Mouse (Mus musculus) spleen, postnatal 10 days (tissue): ENCODE results near the gene Cdc42bpa.

Experiments used
- DNase-seq, 2 experiments: peaks; one replicate each; pipeline ENCODE4 v3.0.0; 2021 to 2022; ENCODE audit warnings: low spot score in 2 of 2

Gene Cdc42bpa

DNA sequence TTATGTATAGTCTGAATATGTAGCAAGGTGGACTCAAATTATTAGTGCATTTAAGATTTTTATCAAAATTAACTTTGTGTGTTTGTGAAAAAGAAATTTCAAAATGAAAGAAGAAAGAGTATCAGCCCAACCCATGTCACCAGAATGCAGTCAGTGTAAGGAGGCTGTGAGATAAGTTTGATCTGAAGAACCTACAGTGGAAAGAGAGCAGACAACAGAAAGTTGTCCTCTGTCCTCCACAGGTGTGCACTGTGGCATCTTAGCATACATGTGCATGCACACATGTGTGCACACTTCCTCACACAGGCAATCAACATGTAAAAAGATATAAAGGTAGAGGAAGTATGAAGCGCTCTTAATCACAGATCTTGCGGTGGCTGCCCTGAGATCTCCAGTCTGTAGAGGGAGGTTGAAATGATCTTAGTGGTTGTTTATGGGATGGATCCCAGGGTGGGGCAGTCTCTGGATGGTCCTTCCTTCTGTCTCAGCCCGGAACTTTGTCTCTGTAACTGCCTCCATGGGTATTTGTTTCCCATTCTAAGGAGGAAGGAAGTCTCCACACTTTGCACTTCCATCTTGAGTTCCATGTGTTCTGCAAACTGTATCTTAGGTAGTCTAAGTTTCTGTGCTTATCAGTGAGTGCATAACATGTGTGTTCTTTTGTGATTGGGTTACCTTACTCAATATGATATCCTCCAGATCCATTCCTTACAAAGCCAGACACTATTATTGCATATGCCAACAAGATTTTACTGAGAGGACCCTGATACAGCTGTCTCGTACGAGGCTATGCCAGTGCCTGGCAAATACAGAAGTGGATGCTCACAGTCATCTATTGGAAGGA is 71.7 kb downstream of the Cdc42bpa start:
- no peak for DNase-seq

DNA sequence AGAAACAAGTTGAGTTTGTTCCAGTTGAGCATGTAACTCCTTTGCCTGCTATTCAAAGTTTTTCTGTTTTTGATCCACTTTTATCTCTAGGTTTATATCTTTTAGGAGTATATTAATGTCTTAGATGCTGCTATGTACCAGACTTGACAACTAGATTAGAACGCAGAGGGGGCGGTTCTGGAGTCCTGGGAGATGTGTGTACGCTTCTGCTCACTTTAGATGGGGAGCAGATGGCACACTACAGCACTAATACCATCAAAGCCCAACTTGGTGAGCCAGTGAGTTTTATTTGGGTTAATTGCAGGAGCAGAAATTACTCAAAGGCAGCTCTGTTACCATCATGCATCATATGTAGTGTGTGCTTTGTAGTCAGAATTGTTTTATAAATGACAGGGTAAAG is 77.2 kb downstream of the Cdc42bpa start:
- DNase-seq = no peak

DNA sequence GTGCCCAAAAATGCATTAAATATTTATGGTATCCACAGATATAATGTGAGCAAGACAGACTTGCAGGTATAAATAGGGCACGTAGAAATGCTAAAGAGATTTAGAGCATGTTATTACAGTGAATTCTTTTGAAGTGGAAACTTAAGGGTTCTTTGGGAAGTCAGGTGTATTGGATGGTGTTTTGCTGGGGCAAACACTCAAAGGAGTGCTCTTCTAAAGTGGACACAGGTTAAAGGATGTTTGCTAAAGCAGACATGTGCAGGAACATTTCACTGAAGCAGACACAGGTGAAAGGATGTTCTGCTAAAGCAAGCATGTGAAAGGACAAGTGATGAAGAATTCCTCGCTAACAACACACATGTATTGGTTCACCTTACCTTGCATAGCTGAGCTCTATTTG is 83.9 kb downstream of the Cdc42bpa start:
- DNase-seq = no peak

DNA sequence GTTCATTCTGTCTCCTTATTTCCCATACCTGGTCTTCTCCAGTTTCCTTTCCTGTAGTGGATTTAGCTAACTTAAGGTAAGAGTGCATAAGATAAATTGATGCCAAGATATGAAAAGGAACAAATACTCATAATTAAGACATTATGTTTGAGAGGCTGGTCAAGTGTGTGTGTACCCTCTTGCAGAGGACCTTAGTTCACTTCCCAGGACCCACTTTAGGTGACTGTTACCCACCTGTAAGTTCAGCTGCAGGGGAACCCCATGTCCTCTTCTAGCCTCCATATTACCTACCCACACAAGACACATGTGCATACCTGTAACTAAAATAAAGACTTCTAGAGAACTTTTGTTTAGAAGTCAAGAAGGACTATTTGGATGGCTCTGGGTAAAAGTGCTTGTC is 84.9 kb downstream of the Cdc42bpa start:
- DNase-seq = no peak

DNA sequence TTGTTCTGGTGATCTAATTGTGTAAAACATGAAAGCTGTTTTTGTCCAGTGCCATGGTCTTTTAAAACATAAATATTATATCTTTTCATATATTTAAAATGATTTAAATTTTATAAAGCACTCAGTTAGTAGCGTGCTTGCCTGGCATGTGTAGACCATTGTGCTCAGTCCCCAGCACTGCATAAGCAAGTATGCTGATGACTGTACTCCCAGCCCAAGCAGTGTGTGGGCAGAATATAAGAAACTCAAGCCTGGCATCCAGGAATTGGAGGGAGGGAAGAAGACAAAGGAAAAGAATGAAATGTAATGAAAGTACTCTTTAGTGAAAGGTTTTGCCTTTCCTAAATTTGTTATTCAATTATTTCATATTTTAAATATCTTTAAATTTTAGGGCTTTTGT is 128.9 kb downstream of the Cdc42bpa start:
- DNase-seq = no peak

DNA sequence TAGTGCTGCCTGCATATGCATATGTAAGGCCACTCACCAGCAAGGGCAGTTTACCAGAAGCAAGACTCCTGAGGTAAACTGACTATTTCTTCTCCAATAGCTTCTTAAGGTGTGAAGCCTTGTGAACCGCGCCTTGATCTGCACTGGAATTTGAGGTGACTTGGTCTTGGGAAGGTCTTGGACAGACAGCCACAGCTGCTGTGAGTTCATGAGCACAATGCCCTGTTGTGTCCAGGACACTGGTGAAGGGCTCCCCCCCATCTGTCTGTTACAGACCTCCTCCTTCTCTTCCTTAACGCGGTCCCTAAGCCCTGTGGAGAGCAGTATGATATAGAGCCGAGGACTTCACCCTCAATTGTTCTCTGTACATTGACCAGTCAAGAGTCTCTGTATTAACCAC is 138.2 kb downstream of the Cdc42bpa start:
- DNase-seq = no peak

DNA sequence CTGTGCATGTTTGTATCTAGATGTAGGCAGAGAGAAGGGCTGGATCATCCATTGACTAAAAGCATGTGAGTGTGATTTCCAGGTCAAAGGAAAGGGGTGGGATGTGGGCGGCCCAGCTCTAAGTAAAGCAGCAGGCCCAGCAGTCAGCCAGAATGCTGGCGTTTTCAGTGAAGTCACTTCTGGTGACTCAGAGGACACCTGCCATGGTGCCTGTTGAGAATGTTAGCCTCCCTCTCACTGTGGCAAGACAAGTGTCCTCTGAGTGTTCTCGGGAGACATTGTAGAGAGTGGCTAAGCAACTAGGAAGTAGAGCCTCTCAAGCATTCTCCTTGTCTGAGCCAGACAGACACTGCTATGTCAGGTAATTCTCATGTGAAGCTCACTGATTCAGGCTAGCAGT is 144.3 kb downstream of the Cdc42bpa start:
- DNase-seq = no peak

DNA sequence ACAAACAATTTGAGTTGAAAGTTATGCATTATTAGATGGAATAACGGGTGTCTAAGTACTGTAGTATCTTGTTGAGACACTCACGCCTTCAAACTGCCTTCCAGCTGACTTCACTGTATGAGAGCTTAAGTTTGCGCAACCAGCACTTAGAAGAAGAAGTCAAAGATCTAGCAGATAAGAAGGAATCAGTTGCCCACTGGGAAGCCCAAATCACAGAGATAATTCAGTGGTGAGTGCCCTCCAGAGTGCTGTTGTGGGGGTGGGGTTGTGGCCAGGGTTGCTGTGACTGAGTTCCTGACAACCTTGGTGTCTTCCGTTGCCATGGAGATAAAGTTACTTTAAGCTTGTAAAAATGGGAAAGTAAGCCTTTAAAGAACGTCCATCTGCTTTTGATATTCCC is 148.8 kb downstream of the Cdc42bpa start:
- no peak for DNase-seq

DNA sequence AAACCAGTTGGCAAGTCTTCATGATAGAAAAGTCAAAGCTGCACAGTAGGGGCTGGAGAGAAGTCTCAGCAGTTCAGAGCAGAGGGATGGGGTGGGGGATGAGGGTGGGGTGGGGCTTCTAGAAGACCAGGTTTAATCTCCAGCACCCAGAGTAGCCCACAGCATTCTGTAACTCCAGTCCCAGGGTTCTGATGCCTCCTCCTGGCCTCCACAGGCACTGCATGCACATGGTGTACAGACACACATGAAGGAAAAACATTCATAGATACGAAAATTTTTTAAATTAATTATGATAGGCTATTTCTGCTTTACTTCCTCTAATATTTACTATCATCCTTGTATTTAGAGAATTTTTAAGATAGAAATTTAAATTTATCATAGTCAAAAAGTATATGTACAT is 156.3 kb downstream of the Cdc42bpa start:
- peak in 1 of 2 experiments; percentile 49 for DNase-seq

DNA sequence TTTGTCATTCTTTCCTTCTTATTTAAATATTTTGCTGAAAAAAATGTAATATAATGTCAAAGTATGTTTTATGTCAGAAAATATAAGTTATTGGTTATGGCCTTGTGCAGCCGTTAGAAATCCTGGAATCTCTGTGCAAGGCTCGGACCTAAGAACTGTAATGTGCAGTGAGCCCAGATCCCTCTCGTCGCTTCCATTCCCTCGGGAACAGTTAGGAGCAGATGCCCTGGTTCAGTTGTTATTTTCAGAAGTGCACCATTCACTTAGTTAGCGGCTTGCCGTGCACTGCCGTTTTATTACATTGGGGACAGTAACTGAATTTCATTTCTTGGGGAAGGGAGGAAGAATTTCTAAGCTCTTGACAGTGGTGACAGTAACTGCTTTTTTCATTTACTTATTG is 158.0 kb downstream of the Cdc42bpa start:
- no peak for DNase-seq

DNA sequence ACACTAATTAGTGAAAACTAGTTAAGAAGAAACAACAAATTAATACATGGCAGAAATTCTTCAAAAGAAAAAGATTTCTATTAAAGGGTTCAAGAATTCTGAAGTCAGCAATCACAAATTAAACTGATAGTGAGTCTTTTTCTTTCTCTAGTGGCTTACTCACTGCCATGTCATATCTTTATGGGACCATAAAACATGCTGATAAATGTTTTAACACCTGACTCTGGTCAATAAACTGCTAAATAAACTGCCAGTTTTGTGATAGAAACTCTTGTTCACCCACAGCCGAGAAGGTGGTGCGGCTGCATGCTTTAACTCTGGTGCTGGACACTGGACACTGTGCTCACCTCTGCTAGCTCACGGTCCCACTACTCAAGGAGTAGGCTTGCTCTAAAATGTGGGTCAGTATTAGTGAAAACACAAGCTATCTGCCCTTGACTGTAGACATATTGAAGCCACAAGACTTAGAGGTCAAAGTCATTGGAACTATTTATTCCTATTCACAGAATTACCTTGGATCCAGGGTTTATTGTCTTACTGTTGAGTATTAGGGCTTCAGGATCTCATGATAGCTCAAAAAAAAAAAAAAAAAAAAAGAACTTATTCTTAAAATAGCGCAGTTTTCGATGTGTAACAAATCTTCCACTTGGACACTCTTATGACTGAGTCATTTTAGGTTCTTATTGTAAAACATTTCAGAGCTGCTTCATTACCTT is 168.0 kb downstream of the Cdc42bpa start:
- no peak for DNase-seq

DNA sequence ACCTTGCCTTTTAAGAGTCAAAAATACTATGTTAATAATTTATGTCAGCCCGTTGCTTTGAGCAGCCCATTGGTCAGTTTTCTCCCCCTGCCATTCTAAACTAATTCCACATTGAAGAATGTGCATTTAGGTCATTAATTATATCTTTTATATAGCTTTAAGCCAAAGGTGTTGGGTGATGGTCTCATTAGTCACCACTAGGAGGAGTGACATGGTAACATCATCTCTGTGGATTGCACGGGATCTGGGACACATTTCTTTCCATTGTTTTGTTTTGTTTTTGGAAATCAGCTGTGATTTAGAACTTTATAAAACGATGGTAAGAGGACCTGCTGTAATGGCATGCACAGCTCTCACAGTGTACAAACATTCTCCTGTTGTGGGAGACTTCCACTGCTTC is 171.1 kb downstream of the Cdc42bpa start:
- no peak for DNase-seq

DNA sequence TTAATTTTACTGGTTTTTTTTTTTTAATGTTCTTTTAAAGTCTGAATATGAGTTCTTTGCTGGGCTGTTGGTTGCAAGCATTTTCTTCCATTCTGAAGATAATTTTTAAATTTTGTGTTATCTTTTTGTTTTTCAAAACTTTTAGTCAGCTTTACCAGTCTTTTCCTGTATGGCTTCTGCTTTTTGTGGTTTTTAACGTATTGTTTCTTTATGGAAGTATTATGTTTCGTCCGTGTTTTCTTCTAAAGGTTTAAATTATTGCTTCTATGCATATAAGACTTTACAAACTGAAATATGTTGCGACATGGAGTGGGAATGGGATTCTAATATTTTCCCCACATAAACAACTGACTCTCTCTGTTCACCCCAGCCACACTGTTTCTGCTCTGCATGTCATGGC is 171.9 kb downstream of the Cdc42bpa start:
- no peak for DNase-seq

DNA sequence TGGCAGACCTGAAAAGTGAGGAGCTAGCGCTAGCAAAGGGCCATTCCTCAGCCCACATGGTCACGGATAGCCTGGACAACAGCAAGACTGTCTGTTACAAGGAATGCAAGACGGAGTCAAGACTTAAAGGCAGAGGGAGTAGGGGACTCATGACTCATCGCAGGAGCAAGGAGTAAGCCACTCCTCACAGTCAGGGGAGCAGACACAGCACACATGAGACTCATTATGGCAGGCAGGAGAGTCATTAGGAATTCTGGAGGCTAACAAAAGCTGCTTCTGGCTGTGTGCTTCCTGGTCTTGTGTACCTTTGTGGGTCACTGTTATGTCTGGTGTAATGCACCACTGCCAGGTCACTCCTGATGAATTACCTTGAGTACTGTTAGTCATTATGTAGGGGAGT is 178.9 kb downstream of the Cdc42bpa start:
- no peak for DNase-seq

DNA sequence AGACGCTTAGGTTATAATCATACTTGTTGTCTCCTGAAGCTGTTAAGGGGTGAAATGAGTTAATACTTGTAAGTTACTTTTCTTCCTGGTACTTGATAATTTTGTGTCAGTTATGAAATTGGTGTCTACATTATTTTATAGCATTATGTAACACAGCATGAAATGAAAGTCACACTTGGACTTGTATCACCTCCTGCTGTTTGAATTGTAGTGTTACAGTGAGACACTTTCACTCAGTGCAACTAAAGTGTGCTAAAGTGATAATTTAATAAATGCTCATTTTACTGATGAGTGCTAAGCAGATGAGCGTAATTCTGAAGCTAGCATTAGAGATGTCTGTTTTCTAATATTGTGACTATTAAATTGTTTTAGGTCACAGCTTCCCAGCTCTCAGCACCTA is 180.7 kb downstream of the Cdc42bpa start:
- no peak for DNase-seq

DNA sequence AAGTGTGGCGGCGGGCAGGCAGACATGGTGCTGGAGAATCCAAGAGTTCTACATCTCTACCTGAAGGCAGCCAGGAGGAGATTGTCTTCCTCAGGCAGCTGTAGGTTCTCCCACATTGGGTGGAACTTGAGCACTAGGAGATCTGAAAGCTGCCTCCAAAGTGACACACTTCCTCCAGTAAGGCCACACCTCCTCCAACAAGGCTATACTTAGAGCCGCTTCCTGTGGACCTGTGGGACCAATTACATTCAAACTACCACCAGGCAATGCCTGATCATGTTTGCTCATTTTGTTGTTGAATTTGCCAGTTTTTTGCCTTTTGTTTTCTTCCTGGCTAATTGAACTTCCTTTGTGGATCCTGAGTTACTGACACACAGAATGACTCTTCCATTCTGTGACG is 187.8 kb downstream of the Cdc42bpa start:
- DNase-seq = no peak

DNA sequence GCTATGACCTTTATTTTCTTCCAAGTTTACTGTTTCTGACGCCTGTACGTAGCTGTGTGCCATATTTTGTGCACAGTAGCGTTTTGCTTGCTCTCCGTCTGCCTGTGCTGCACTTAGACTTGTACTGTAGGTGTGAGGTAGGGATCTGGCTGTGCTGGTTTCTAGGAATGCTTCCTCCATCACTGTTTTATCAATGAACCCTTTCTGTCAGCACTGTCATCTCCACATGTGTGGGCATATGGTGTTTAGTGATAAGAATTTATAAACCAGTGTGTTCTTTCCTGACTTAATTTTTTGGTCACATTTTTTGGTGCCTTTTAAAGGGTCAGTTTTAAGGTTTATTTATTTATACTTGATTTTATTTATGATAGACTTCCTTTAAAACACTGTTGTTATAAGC is 188.3 kb downstream of the Cdc42bpa start:
- DNase-seq = no peak

DNA sequence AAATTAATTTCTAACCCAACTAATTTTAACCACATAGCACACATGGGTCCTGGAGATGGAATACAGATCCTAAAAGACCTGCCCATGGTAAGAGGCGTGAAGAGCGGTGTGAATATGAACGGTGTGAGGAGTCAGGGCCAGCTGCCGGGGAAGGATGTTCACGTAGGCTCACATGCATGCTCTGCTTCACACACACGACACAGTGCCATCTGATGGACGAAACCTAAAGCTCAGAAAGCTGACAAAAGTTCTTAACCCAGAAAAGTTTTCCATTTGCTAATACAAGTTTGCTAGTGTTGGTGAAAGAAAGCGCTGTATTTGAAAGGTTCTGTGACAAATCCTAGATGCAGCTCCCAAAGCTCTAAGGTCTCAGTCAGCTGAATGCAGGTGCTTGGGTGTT is 190.9 kb downstream of the Cdc42bpa start:
- no peak for DNase-seq

DNA sequence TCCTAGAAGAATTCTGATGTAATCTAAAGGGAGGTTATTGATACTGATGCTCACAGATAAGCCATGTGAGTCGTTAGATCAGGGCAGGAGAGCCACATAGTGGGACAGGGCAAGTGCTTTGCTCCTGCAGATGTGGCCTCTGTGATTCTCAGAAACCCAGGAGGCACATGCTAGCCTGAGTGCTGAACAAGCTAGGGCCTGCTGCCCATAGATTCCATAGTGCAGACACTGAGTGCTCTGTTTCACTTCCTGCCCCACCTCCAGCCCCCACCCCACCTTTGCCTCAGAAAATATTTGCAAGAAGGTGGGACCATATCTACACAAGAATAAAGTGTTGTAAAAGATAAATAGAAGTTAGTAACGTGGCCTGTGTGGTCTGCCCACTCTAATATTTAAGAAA is 198.4 kb downstream of the Cdc42bpa start:
- DNase-seq = no peak

DNA sequence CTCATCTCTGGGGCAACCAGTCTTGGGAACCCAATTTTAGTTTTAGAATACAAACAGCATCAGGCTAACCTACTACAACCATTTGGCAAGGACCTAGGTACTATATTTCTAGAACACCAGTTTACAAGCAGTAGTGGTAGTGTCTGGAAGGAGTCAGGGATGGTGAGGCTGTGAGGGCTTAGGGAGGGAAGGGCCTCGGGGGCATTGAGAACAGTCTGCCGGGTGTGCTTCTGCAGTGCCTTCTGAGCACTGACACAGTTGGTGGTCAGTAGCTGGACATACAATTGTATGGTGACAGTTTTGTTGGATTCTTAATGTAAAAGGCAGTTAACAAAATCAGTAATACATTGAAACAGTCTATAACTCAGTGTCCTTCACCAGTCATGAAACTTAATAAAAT is 200.3 kb downstream of the Cdc42bpa start:
- no peak for DNase-seq

DNA sequence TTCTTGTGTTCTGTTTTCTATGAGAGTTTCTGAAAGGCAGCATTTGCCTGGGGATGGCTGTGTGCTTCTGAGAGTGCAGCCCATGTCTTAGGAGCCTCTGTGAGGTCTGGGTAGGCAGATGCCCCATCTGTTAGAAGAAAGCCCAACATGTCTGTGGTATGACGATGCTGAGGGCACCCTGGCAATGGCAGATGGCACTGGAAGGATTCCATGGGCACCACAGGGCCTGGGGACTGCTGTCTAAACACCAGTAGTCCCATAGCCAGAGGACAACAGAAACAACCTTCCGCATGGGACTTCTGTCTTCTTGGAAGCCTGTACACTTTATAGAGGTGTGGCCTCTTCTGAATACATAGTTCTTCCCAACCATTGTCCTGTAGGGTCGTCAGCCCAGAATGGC is 200.9 kb downstream of the Cdc42bpa start:
- DNase-seq = no peak

DNA sequence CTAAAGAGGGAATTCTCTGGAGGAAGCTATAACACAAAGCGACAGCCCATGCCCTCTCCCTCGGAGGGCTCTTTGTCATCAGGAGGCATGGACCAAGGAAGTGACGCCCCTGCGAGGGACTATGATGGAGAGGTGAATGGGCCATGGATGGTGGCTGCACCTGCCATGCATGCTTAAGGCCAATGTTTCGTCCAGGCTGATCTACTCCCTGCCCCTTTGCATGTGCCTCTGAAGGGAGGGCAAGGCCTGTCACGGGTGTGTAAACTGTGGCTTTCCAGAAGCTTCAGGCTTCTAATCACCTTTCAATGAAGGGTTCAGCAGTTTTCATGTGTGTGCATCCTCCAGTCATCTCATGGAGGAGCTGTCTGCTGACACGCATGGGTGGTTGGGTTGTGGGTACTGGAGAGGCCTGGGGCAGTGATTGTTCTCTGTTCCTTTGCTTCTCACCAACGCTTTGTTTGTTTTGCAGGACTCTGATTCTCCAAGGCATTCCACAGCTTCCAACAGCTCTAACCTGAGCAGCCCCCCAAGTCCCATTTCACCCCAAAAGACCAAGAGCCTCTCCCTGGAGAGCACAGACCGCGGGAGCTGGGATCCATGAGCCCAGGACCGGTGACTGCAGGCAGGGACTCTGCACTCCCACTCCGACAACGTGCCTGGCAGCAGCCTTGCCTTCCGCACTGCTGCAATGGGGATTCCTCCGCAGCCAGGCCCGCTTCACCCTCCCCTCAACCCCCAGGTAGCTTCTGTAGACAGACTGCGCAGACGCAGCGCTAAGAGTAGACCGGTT is 201.5 kb downstream of the Cdc42bpa start:
- no peak for DNase-seq

DNA sequence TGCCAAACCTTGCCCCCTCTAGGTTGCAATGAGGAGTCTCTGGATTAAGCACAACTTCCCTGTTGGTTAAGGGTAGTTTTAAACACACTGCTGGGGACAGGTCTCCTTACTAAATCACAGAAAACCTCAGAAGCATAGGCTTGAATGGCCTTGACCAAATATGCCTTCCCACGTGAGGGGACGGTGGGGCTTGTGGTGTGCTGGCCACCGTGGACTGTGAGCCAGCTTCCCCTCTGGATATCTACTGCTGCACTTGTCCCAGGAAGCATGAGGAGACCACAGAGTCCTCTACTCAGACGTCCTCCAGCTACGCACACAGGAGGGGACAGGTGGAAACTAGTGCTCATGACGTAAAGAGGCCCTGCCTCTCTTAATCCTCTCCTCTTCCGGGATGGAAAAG is 202.7 kb downstream of the Cdc42bpa start:
- no peak for DNase-seq
